20 mouse cellular contexts compared by ENCODE assay signal in genomic region chr17:67264716-67265115, GRCm38 (mm10).
DNase-seq lines count a peak whose midpoint lies in the region.
"Had no signal": no experiment of that assay in that cellular context is flagged by ENCODE, and none has a peak within 500 bp of the region (broad histone marks: within the 10 kb centered on the region; RNA-seq: fewer than 3 reads in every experiment).

No protein-coding gene starts in this region.

- peaks cover 9% of the 10 kb centered on the region; the same call in 1 of the 2 replicates for H3K4me1 ChIP-seq in heart, embryonic 10.5 days
- H3K4me1 ChIP-seq: embryonic facial prominence, embryonic 12.5 days; forebrain, embryonic 13.5 days had no signal

- H3K27me3 ChIP-seq in heart, embryonic 10.5 days (ENCODE audit: insufficient read depth, poor library complexity, severe bottlenecking): no peaks in the 10 kb centered on the region
- H3K27me3 ChIP-seq: CH12.LX; embryonic facial prominence, embryonic 12.5 days; forebrain, embryonic 13.5 days; forebrain, embryonic 15.5 days had no signal

- no peaks in the 10 kb centered on the region for H3K36me3 ChIP-seq in heart, embryonic 10.5 days
- H3K36me3 ChIP-seq: embryonic facial prominence, embryonic 10.5 days; embryonic facial prominence, embryonic 12.5 days; forebrain, embryonic 15.5 days; G1E had no signal

- peak; percentile 22 for DNase-seq in adrenal gland, adult 8-10 months
- DNase-seq in adrenal gland, adult 18-20 months (ENCODE audit: low spot score in 2 of 2): no peak
- peak; percentile 14 for DNase-seq in heart, adult 11 months
- no peak for DNase-seq in heart, embryonic 10.5 days (ENCODE audit: low spot score)
- peak; percentile 21 for DNase-seq in Muller cell, postnatal 12 days (ENCODE audit: inconsistent ontology term)
- DNase-seq in adrenal gland, postnatal 14 days: peak; percentile 36
- DNase-seq in B cell, adult 2 months: no peak
- DNase-seq in urinary bladder, postnatal 14 days (ENCODE audit: low spot score): no peak
- DNase-seq: cerebellum, adult 11-12 months; cerebellum, adult 2 months; cerebellum, adult 9-10 months; cerebellum, postnatal 10 days; cerebellum, postnatal 25 days; forebrain, postnatal 0 days had no signal

- WGBS in heart, embryonic 10.5 days: 80% methylated on average over 6 of the region's 6 CpGs

- H3K9me3 ChIP-seq in heart, embryonic 10.5 days: no peaks in the 10 kb centered on the region
- H3K9me3 ChIP-seq: embryonic facial prominence, embryonic 10.5 days; embryonic facial prominence, embryonic 12.5 days; forebrain, embryonic 13.5 days; forebrain, embryonic 15.5 days had no signal

- H3K4me3 ChIP-seq in heart, embryonic 10.5 days: no peak overlapping the region
- H3K4me3 ChIP-seq: embryonic facial prominence, embryonic 10.5 days; embryonic facial prominence, embryonic 12.5 days; forebrain, embryonic 13.5 days; forebrain, embryonic 15.5 days had no signal

- no peak overlapping the region for H3K27ac ChIP-seq in heart, embryonic 10.5 days
- H3K27ac ChIP-seq: embryonic facial prominence, embryonic 10.5 days; embryonic facial prominence, embryonic 12.5 days; forebrain, embryonic 13.5 days; forebrain, embryonic 15.5 days had no signal

Comparison
In these comparisons a context has a peak if more than half of its experiments do, and no peak if none do; other contexts are left out.
1. DNase-seq: peak in adrenal gland, adult 8-10 months (single experiment), heart, adult 11 months (single experiment), Muller cell, postnatal 12 days (single experiment) and adrenal gland, postnatal 14 days (single experiment); none in adrenal gland, adult 18-20 months (0 of 2), heart, embryonic 10.5 days (single experiment), B cell, adult 2 months (0 of 2) and urinary bladder, postnatal 14 days (single experiment).